Mouse (Mus musculus) myocyte (in vitro differentiated cells): ENCODE measurements around the gene Slc25a35.
"Not testable (repeated sequence)": the region's sequence is repeated elsewhere in the genome, so short reads cannot be mapped to it uniquely, and the experiment has no call there.

Experiments
- E2F4 ChIP-seq: IDR thresholded peaks from one replicate; pipeline ENCODE4 v1.6.1; 2011; ENCODE audit warnings: mild to moderate bottlenecking, control low read depth, moderate library complexity; ENCODE audit not compliant: insufficient read depth
- MAX ChIP-seq: IDR thresholded peaks from one replicate; pipeline ENCODE4 v1.6.1; 2011; ENCODE audit warnings: low read depth, mild to moderate bottlenecking, control low read depth
- MYOD1 ChIP-seq, 3 experiments: IDR thresholded peaks; one replicate each; pipeline ENCODE4 v1.6.1; 2011; ENCODE audit warnings: control low read depth in 2 of 3, low read depth in 2 of 3, mild to moderate bottlenecking in 2 of 3, moderate library complexity in 1 of 3; ENCODE audit not compliant: insufficient read length in 2 of 3, control insufficient read depth in 1 of 3
- MYOG ChIP-seq, 3 experiments: IDR thresholded peaks; one replicate each; pipeline ENCODE4 v1.6.1; 2011; ENCODE audit warnings: control low read depth in 2 of 3, low read depth in 2 of 3, mild to moderate bottlenecking in 2 of 3; ENCODE audit not compliant: insufficient read length in 2 of 3, control insufficient read depth in 1 of 3, insufficient read depth in 1 of 3
- POLR2A ChIP-seq: IDR thresholded peaks from one replicate; pipeline ENCODE4 v1.6.1; 2011; ENCODE audit warnings: low read depth, mild to moderate bottlenecking, control low read depth, moderate library complexity; ENCODE audit not compliant: insufficient read length
- POLR2AphosphoS2 ChIP-seq: IDR thresholded peaks from one replicate; pipeline ENCODE4 v1.6.1; 2011; ENCODE audit warnings: low read depth, control low read depth; ENCODE audit not compliant: insufficient read length
- REST ChIP-seq: IDR thresholded peaks from one replicate; pipeline ENCODE4 v1.6.1; 2011; ENCODE audit warnings: mild to moderate bottlenecking, control low read depth, moderate library complexity; ENCODE audit not compliant: insufficient read depth, insufficient read length
- TCF12 ChIP-seq: IDR thresholded peaks from one replicate; pipeline ENCODE4 v1.6.1; 2011; ENCODE audit warnings: mild to moderate bottlenecking, control low read depth; ENCODE audit not compliant: poor library complexity, insufficient read depth, severe bottlenecking
- TCF3 ChIP-seq: IDR thresholded peaks from one replicate; pipeline ENCODE4 v1.6.1; 2011; ENCODE audit warnings: low read depth, control low read depth; ENCODE audit not compliant: insufficient read length
- USF1 ChIP-seq: IDR thresholded peaks from one replicate; pipeline ENCODE4 v1.6.1; 2011; ENCODE audit warnings: low read depth, mild to moderate bottlenecking, control low read depth, moderate library complexity

DNA sequence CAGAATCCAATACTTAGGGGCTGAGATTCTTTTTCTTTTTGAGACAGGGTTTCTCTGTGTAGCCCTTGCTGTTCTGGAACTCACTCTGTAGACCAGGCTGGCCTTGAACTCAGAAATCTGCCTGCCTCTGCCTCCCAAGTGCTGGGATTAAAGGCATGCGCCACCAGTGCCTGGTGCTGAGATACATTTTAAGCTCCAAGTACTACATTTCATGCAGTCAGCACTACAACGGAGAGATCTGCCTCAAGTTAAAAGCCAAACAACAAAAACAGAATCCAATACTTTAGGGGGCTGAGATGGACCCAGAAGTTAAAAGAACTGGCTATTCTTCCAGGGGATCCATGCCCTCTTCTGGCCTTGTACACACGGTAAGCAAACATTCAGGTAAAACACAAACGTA lies 34.9 kb downstream of the Slc25a35 start:
- not testable (repeated sequence) for TF ChIP-seq POLR2A; MYOD1 (IDR thresholded peaks at IDR 0.05; ENCODE audit: control insufficient read depth in 1 of 3, insufficient read length in 2 of 3, low read depth in 2 of 3); TCF12; POLR2AphosphoS2; MYOG (IDR thresholded peaks at IDR 0.05; ENCODE audit: control insufficient read depth in 1 of 3, insufficient read depth in 1 of 3, insufficient read length in 2 of 3, low read depth in 2 of 3); REST; MAX; E2F4; USF1; TCF3
